Mouse (Mus musculus) kidney, embryonic 15.5 days (tissue): ENCODE data around the gene Malrd1. TPM values are rescaled to one million over a fixed set of nuclear protein-coding genes. Genes with fewer than 3 reads are reported as not detected.

Source experiments
- ATAC-seq: fragments of 200-750 bp; cut with Nextera tagmentation; replicated peaks from 2 replicates; pipeline ENCODE4 v1.8.0; 2017; ENCODE audit warnings: moderate TSS enrichment; ENCODE audit not compliant: low FRiP score
- H3K27ac ChIP-seq: fragments of 300-500 bp; sonication (generic); 2 replicates; pipeline ENCODE4 v1.5.1; 2015; ENCODE audit warnings: mild to moderate bottlenecking, inconsistent platforms
- H3K27me3 ChIP-seq: fragments of 300-500 bp; sonication (generic); 2 replicates; pipeline ENCODE4 v1.6.1; 2015; ENCODE audit warnings: inconsistent platforms
- H3K36me3 ChIP-seq: fragments of 300-500 bp; sonication (generic); 2 replicates; pipeline ENCODE4 v1.6.1; 2015; ENCODE audit warnings: inconsistent platforms
- H3K4me1 ChIP-seq: fragments of 300-500 bp; sonication (generic); 2 replicates; pipeline ENCODE4 v1.6.1; 2015; ENCODE audit warnings: inconsistent platforms
- H3K4me2 ChIP-seq: fragments of 300-500 bp; sonication (generic); 2 replicates; pipeline ENCODE4 v1.6.1; 2015; ENCODE audit warnings: moderate library complexity, mild to moderate bottlenecking, inconsistent platforms
- H3K4me3 ChIP-seq: fragments of 300-500 bp; sonication (generic); replicated peaks from 2 replicates; pipeline ENCODE4 v1.5.1; 2015; ENCODE audit warnings: mild to moderate bottlenecking, inconsistent platforms
- H3K9ac ChIP-seq: fragments of 300-500 bp; sonication (generic); 2 replicates; pipeline ENCODE4 v1.6.1; 2015; ENCODE audit warnings: mild to moderate bottlenecking, inconsistent platforms
- H3K9me3 ChIP-seq: fragments of 300-500 bp; sonication (generic); replicated peaks from 2 replicates; pipeline ENCODE4 v1.6.1; 2016; ENCODE audit warnings: inconsistent platforms
- WGBS: fragments of 180-500 bp; shearing (Covaris S2); methylation state at CpG from one replicate; pipeline ENCODE4 v1.1.7; 2015; ENCODE audit warnings: mixed read lengths; 5-methylcytosine and 5-hydroxymethylcytosine counted together
- polyA plus RNA-seq: library from polyadenylated mRNA; unstranded; fragments of >200 nt; fragmentation: Nextera tagmentation; extraction: Ambion mirVana; gene quantifications from 2 replicates; pipeline ENCODE4 v1.2.1, GENCODE M21; 2015

Malrd1 gene
- polyA plus RNA-seq, 1 experiment from 2014 or later: 0.29 TPM

DNA sequence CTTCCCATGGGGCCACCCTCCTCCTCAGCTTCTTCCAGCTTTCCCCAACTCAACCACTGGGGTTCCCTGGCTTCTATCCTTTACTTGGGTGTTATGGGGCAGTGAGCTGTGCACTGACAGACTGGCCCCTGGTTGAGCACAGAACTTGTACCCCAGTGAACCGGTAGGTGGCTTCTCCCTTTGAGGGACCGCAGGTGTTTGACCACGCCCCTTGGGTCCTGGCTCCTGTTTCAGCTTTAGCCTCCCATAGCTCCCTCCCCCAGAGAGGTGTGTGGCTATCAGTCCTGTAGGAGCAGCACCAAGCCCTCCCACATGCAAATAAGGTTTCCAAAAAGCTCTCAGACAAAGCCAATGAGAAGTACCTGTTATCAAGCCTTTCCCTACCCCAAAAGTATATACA lies 584.4 kb downstream of the Malrd1 start:
- Histone ChIP-seq H3K4me1 (no peaks in the 10 kb centered on the region), H3K9me3 (no peaks in the 10 kb centered on the region), H3K27me3 (no peaks in the 10 kb centered on the region), H3K4me2 (no peak overlapping the region), H3K36me3 (no peaks in the 10 kb centered on the region), H3K4me3 (no peak overlapping the region), H3K9ac (no peak overlapping the region), H3K27ac (no peak overlapping the region)
- ATAC-seq: no peak
- 55% methylated on average over 3 of the region's 3 CpGs for WGBS

DNA sequence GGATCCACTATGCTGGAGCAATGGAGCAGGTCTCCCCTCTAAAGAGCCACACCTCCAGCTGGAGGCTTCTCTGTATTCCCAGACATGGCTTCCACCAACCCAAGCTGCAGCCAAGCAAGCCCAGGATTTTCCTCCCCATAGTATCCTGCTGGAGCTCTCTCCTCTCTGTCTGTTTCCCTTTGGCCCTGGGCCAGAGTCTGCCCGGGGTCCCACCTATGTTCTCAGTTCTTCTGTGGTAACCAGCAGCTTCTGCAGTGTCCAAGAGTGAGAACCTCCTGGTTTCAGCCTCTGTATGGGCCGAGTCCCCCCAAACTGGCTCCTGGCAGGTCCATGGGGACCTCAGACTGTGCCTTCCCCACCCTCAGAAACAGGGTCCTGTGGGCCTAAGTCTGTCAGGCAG lies 587.1 kb downstream of the Malrd1 start:
- Histone ChIP-seq H3K27ac (no peak overlapping the region), H3K4me3 (no peak overlapping the region), H3K27me3 (no peaks in the 10 kb centered on the region), H3K4me1 (no peaks in the 10 kb centered on the region), H3K4me2 (no peak overlapping the region), H3K9ac (no peak overlapping the region), H3K36me3 (no peaks in the 10 kb centered on the region), H3K9me3 (no peaks in the 10 kb centered on the region)
- WGBS: 81% methylated on average over 2 of the region's 2 CpGs
- ATAC-seq: no peak

DNA sequence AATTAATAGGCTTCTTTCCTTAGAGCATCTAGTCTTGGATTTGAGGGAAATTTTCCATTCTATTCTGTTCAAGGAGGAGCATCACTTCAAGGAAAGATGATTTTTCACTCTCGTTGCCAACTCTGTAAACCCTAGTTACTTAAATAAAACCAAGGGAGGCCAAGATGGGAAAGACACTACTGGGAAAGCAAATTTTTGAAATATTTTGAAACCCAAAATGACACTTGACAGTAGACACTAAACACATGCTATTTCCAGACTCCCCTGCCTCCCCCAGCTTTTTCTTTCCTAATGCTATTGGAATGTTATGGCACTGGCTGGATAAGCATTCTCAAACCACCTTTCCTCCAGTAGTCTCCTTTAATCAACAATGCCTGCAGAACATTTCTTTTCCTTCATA lies 621.7 kb downstream of the Malrd1 start:
- Histone ChIP-seq H3K9ac (no peak overlapping the region), H3K36me3 (no peaks in the 10 kb centered on the region), H3K4me1 (no peaks in the 10 kb centered on the region), H3K4me2 (no peak overlapping the region), H3K4me3 (no peak overlapping the region), H3K27me3 (no peaks in the 10 kb centered on the region), H3K9me3 (no peaks in the 10 kb centered on the region), H3K27ac (no peak overlapping the region)
- no peak for ATAC-seq
- 79% methylated on average over 1 of the region's 1 CpGs for WGBS

DNA sequence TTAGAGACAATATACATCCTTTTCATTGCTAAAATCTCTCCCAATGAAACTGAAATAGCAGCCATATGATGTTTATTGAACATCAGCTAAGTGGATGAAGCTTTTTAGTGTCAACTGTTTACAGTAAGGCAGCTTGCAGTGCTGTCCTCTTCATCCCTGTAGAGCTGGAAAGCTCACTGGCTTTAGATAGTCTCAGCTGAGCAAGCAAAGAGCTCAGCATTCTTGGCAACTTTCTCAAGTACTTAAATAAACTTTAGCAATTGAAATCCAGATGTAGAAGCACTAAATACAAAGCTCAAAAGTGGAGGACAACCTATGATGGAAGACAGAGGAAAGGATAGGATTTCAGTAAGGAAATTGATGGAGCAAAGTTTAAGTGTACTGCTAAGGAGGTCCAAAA lies 626.3 kb downstream of the Malrd1 start:
- ATAC-seq: no peak
- no peaks in the 10 kb centered on the region for H3K36me3 ChIP-seq
- no peaks in the 10 kb centered on the region for H3K4me1 ChIP-seq
- H3K4me3 ChIP-seq: no peak overlapping the region
- no peak overlapping the region for H3K9ac ChIP-seq
- H3K27me3 ChIP-seq: no peaks in the 10 kb centered on the region
- no peaks in the 10 kb centered on the region for H3K9me3 ChIP-seq
- H3K27ac ChIP-seq: no peak overlapping the region
- no peak overlapping the region for H3K4me2 ChIP-seq

DNA sequence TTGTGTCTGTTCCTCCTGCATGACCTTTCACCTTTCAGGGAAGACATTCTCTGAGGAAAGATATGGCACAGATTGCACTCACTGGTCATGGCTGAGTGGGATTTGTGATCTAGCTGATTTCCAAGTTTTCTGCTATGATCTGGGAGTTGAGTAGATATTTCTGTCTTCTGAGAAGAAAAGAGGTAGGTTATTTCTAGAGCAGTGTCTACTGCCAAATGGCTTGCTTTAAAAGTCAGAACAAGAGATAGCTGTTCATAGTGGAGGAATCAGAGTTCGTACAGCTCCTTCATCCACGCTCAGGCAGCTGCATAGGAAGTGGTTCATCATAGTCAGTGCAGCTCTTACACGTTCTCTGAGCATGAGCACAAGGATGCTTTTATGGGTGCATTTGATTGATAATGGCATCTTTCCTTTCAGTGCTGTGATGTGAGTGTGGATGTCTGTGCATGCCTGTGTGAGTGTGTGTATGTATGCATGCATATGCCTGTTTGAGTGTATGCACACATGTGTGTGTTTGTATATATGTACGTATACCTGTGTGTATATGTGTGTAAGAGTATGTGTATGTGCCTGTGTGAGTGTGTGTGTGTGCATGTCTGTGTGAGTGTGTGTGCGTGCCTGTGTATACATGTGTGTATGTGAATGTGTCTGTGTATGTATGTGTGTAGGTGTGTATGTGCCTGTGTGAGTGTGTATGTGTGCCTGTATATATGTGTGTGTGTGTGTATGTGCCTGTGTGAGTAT lies 637.1 kb downstream of the Malrd1 start:
- 72% methylated on average over 5 of the region's 5 CpGs for WGBS
- no peaks in the 10 kb centered on the region for H3K27me3 ChIP-seq
- ATAC-seq: no peak
- no peaks in the 10 kb centered on the region for H3K36me3 ChIP-seq
- no peak overlapping the region for H3K4me2 ChIP-seq
- H3K9ac ChIP-seq: no peak overlapping the region
- H3K4me1 ChIP-seq: no peaks in the 10 kb centered on the region
- no peaks in the 10 kb centered on the region for H3K9me3 ChIP-seq
- no peak overlapping the region for H3K27ac ChIP-seq
- no peak overlapping the region for H3K4me3 ChIP-seq

DNA sequence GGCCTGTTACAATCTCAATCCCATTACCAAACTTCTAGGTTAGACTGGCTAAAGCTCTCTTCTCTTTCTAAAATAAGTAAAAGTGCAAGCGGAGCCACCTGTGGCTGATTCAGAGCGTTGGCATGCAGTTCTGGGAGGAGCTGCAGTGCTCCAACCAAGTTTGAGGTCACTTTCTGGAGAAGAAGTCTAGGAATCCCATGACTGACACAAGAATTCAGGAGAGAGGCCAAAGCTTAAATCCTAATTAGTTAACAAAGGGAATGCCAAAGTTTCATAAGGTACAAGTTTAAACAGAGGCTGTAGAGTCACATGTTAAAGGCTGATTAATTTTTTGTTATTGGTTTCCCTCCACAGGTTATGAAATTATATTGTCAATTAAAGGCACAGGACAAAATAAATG lies 642.3 kb downstream of the Malrd1 start:
- Histone ChIP-seq H3K4me1 (no peaks in the 10 kb centered on the region), H3K4me2 (no peak overlapping the region), H3K4me3 (no peak overlapping the region), H3K36me3 (no peaks in the 10 kb centered on the region), H3K27ac (no peak overlapping the region), H3K27me3 (no peaks in the 10 kb centered on the region), H3K9ac (no peak overlapping the region), H3K9me3 (no peaks in the 10 kb centered on the region)
- 77% methylated on average over 2 of the region's 2 CpGs for WGBS
- ATAC-seq: no peak

DNA sequence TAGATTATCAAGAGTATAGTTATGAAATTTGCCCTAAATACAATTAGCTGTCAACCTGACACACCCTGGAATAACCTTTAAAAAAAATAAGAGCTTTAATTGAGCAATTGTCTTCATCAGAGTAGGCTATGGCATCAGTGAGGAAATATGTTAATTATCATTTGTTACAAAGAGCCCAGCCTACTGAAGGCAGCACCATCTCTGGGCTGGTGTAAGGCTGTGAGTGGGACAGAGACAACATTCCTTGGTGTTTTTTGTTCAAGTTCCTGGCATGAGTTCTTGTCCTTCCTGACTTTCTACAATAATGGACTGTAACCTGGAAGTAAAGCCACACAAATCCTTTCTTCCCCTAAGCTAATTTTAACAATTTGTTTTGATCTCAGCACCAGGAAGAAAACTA lies 645.8 kb downstream of the Malrd1 start:
- Histone ChIP-seq H3K27me3 (no peaks in the 10 kb centered on the region), H3K4me1 (no peaks in the 10 kb centered on the region), H3K4me2 (no peak overlapping the region), H3K27ac (no peak overlapping the region), H3K9me3 (no peaks in the 10 kb centered on the region), H3K4me3 (no peak overlapping the region), H3K36me3 (no peaks in the 10 kb centered on the region), H3K9ac (no peak overlapping the region)
- ATAC-seq: no peak

DNA sequence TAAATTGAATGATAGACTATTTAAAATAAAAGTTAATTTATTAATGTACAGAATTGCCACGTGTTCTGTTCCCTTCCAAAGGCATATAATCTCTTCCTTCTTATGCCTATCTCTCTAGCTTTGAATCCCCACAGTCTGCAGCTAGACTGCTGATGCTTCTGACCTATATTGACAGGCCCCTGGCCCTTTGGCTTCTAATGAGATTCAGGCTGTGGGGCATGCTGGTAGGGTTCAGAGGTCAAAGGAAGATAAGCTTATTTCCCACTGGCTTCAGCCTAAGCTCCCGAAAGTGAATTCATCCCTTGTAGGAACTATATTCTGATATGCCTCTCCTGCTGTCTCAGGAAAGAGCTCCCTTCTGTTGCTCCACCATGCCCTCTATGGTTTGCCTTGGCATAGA lies 647.1 kb downstream of the Malrd1 start:
- 57% methylated on average over 2 of the region's 2 CpGs for WGBS
- Histone ChIP-seq H3K4me2 (no peak overlapping the region), H3K4me1 (no peaks in the 10 kb centered on the region), H3K4me3 (no peak overlapping the region), H3K9ac (no peak overlapping the region), H3K27me3 (no peaks in the 10 kb centered on the region), H3K27ac (no peak overlapping the region), H3K36me3 (no peaks in the 10 kb centered on the region), H3K9me3 (no peaks in the 10 kb centered on the region)
- no peak for ATAC-seq

DNA sequence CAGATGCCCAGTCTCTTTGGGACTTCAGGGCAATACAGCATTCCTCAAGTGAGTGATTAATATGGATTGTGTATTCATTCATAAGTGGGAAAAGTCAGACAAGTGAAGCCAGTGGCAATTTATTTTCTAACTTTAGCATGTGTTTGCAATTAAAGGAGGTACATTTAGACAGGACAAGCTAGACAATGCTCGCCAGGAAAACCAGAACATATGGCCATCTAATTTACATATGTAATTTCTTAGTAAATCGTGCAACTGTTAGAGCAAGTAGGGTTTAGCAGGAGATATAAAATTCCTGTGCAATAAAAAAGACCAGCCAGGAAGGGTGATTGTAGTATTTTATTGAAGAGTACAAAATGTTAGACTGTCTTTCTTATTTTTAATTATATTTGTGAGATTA lies 655.9 kb downstream of the Malrd1 start:
- no peaks in the 10 kb centered on the region for H3K9me3 ChIP-seq
- no peak overlapping the region for H3K4me3 ChIP-seq
- H3K4me1 ChIP-seq: no peaks in the 10 kb centered on the region
- H3K36me3 ChIP-seq: no peaks in the 10 kb centered on the region
- no peaks in the 10 kb centered on the region for H3K27me3 ChIP-seq
- H3K4me2 ChIP-seq: no peak overlapping the region
- H3K27ac ChIP-seq: no peak overlapping the region
- no peak for ATAC-seq
- WGBS: 72% methylated on average over 2 of the region's 2 CpGs
- H3K9ac ChIP-seq: no peak overlapping the region

DNA sequence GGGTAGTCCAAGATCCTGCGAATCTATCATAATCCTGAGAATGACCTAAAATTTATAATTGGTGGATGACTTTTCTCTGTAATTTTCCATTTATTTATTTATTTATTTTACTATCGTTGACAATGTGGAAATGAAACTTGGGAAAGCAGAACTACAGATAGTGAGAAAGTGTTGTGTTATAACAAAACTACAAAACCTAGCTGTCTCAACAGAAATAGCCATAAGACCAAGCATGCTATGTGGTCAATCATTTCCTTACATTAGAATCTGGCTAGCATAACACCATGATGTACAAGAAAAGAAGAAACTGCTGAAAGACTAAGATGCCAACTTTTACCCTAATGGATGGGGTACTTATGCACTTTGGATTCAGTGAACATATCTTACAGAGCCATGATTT lies 656.9 kb downstream of the Malrd1 start:
- Histone ChIP-seq H3K4me1 (no peaks in the 10 kb centered on the region), H3K9ac (no peak overlapping the region), H3K4me3 (no peak overlapping the region), H3K27me3 (no peaks in the 10 kb centered on the region), H3K27ac (no peak overlapping the region), H3K4me2 (no peak overlapping the region), H3K36me3 (no peaks in the 10 kb centered on the region), H3K9me3 (no peaks in the 10 kb centered on the region)
- ATAC-seq: no peak
- 91% methylated on average over 2 of the region's 2 CpGs for WGBS

DNA sequence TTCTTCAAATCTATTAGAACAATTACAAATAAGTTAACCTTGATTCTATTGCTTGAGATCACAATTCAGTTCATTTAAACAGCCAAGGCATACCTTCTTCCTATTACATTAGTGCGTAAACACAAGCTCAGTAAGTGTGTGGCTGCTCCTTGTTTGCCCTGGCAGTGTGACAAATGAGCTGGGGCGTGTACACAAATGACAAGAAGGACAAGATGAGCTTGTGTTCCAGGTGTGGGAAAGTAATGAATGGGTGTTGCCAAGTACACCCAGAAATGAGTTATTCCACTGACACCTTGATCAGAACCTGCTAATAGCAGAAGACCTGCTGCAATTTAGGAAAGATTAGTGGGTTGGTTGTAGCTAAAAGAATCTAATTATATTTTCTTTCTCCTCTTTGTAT lies 683.7 kb downstream of the Malrd1 start:
- Histone ChIP-seq H3K4me3 (no peak overlapping the region), H3K27me3 (no peaks in the 10 kb centered on the region), H3K4me1 (no peaks in the 10 kb centered on the region), H3K4me2 (no peak overlapping the region), H3K9me3 (no peaks in the 10 kb centered on the region), H3K27ac (no peak overlapping the region), H3K9ac (no peak overlapping the region), H3K36me3 (no peaks in the 10 kb centered on the region)
- no peak for ATAC-seq
- 65% methylated on average over 2 of the region's 2 CpGs for WGBS

DNA sequence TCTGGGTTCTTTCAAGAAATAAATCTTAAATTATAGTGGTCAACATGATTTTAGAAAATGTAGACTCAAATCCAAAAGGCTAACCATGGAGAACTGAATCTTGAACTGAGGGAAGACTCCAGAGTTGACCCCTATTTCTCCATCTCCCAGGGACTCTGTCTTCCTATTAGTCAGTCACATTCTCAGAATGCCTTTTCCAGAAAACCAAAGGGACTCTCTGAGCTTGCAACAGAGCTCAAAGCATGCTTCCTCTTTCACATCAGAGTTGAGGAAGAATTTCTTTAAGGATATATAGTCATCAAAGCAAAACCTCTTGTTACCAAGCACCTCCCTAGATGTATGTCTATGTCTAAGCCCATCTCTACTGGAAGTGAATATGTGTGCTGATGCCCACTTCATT lies 686.5 kb downstream of the Malrd1 start:
- Histone ChIP-seq H3K4me1 (no peaks in the 10 kb centered on the region), H3K36me3 (no peaks in the 10 kb centered on the region), H3K27me3 (no peaks in the 10 kb centered on the region), H3K27ac (no peak overlapping the region), H3K9ac (no peak overlapping the region), H3K9me3 (no peaks in the 10 kb centered on the region), H3K4me2 (no peak overlapping the region), H3K4me3 (no peak overlapping the region)
- no peak for ATAC-seq

DNA sequence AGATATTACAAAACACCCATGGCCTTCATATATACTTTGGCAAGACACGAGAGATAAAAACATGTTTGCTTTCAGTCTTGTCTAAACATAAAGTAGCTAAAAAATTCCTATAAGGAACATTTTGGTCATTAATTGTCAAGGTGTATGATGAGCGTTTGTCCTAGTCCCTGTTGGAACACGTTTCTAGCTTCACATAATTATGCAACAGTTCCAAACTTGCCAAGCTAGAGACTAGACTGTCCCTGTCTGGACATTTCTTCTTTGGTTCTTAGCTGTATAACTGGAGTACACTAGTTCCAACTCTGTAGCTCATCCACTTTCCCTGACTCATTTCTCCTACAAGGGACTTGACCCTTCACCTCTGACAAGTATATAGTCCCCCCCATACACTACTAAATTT lies 687.8 kb downstream of the Malrd1 start:
- no peak overlapping the region for H3K27ac ChIP-seq
- no peak for ATAC-seq
- H3K4me3 ChIP-seq: no peak overlapping the region
- H3K9me3 ChIP-seq: no peaks in the 10 kb centered on the region
- no peak overlapping the region for H3K4me2 ChIP-seq
- H3K9ac ChIP-seq: no peak overlapping the region
- no peaks in the 10 kb centered on the region for H3K27me3 ChIP-seq
- 92% methylated on average over 3 of the region's 3 CpGs for WGBS
- H3K36me3 ChIP-seq: no peaks in the 10 kb centered on the region
- H3K4me1 ChIP-seq: no peaks in the 10 kb centered on the region
